ENCODE assay signal across 9 mouse cellular contexts in genomic region chr17:83732801-83733200, GRCm38 (mm10). TPM values are rescaled to one million over a fixed set of nuclear protein-coding genes. Genes with fewer than 3 reads are reported as not detected.
DNase-seq lines count a peak whose midpoint lies in the region; ATAC-seq lines count a peak whose summit lies in the region.
"Had no signal": no experiment of that assay in that cellular context is flagged by ENCODE, and none has a peak within 500 bp of the region (broad histone marks: within the 10 kb centered on the region; RNA-seq: fewer than 3 reads in every experiment).

No protein-coding gene starts in this region.

- peak; percentile 28 to 39 for DNase-seq in right cerebral cortex, adult 2 months (ENCODE audit: low spot score in 2 of 2)
- no peak for DNase-seq in right cerebral cortex, postnatal 4 days
- peak; percentile 71 for DNase-seq in adipocyte (ENCODE audit: low spot score)
- peak; percentile 56 to 59 for DNase-seq in cerebellum, postnatal 36 days
- DNase-seq in heart, postnatal 14 days = peak; percentile 48 to 60
- peak; percentile 80 for DNase-seq in spleen, adult 12 weeks (ENCODE audit: low spot score)
- no peak for DNase-seq in hindbrain, embryonic 14.5 days (ENCODE audit: low spot score)

- 15% methylated on average over 5 of the region's 5 CpGs for WGBS in liver, embryonic 16.5 days (ENCODE audit: insufficient replicate concordance)
- 50% methylated on average over 5 of the region's 5 CpGs for WGBS in hindbrain, embryonic 14.5 days

- H3K27ac ChIP-seq in liver, embryonic 16.5 days (ENCODE audit: low read length) = peak overlapping the region; percentile 87
- H3K27ac ChIP-seq in hindbrain, embryonic 14.5 days = no peak overlapping the region
- H3K27ac ChIP-seq: stomach, embryonic 15.5 days had no signal

- intact Hi-C loops in heart, postnatal 14 days (cut with DNase I) = loop anchor here (5.0 kb wide), 1 partner anchor 100 kb away; the partner anchor contains the start of gene Kcng3

- H3K9ac ChIP-seq in liver, embryonic 16.5 days (ENCODE audit: low read depth, low read length) = peak overlapping the region; percentile 57; the same call in 1 of the 2 replicates
- no peak overlapping the region for H3K9ac ChIP-seq in hindbrain, embryonic 14.5 days
- H3K9ac ChIP-seq: stomach, embryonic 15.5 days had no signal

- no peaks in the 10 kb centered on the region for H3K36me3 ChIP-seq in liver, embryonic 16.5 days (ENCODE audit: control insufficient read depth, insufficient read depth)
- no peaks in the 10 kb centered on the region for H3K36me3 ChIP-seq in hindbrain, embryonic 14.5 days (replicated peaks; ENCODE audit: control insufficient read depth, insufficient read depth)
- H3K36me3 ChIP-seq: stomach, embryonic 15.5 days had no signal

- peaks cover 46% of the 10 kb centered on the region for H3K4me1 ChIP-seq in liver, embryonic 16.5 days (ENCODE audit: control insufficient read depth, low read depth, low read length)
- no peaks in the 10 kb centered on the region for H3K4me1 ChIP-seq in hindbrain, embryonic 14.5 days (replicated peaks; ENCODE audit: control insufficient read depth, insufficient read depth, low read length)

- H3K9me3 ChIP-seq in liver, embryonic 16.5 days (replicated peaks; ENCODE audit: control insufficient read depth, low read length) = no peaks in the 10 kb centered on the region
- H3K9me3 ChIP-seq in hindbrain, embryonic 14.5 days (ENCODE audit: control insufficient read depth, low read length) = no peaks in the 10 kb centered on the region
- H3K9me3 ChIP-seq: stomach, embryonic 15.5 days had no signal

- peak; percentile 36 for ATAC-seq in liver, embryonic 16.5 days (ENCODE audit: low read depth)
- ATAC-seq in hindbrain, embryonic 14.5 days (ENCODE audit: low FRiP score) = no peak

- peak overlapping the region; percentile 71; the same call in 1 of the 2 replicates for H3K4me2 ChIP-seq in liver, embryonic 16.5 days (ENCODE audit: low read depth, low read length)
- H3K4me2 ChIP-seq in hindbrain, embryonic 14.5 days (replicated peaks) = no peak overlapping the region
- H3K4me2 ChIP-seq: stomach, embryonic 15.5 days had no signal

- H3K27me3 ChIP-seq in liver, embryonic 16.5 days (ENCODE audit: control insufficient read depth, insufficient read depth, low read depth, low read length) = no peaks in the 10 kb centered on the region
- H3K27me3 ChIP-seq in hindbrain, embryonic 14.5 days (ENCODE audit: control insufficient read depth, insufficient read depth, low read length) = no peaks in the 10 kb centered on the region
- H3K27me3 ChIP-seq: stomach, embryonic 15.5 days had no signal

- H3K4me3 ChIP-seq in liver, embryonic 16.5 days (ENCODE audit: low read depth, low read length) = no peak overlapping the region; the same call in 1 of the 2 replicates
- H3K4me3 ChIP-seq in hindbrain, embryonic 14.5 days (replicated peaks; ENCODE audit: low read length) = no peak overlapping the region
- H3K4me3 ChIP-seq: stomach, embryonic 15.5 days had no signal

RNA-seq across cellular contexts. Expression of gene Mta3, which starts 26.8 kb away (rescaled TPM):
- total RNA-seq in heart, postnatal 14 days (2021) = 10 to 100 TPM; 25.7 to 27.0 TPM
- polyA plus RNA-seq in liver, embryonic 16.5 days (2015; fragmentation: Nextera tagmentation; extraction: Ambion mirVana) = 35.3 and 35.6 TPM in 2 replicates
- polyA plus RNA-seq in hindbrain, embryonic 14.5 days (2014; fragmentation: Nextera tagmentation; extraction: Ambion mirVana) = 34.3 and 34.8 TPM in 2 replicates

Comparison
In these comparisons a context has a peak if more than half of its experiments do, and no peak if none do; other contexts are left out.
1. DNase-seq: peak in right cerebral cortex, adult 2 months (2 of 2), adipocyte (single experiment), cerebellum, postnatal 36 days (2 of 2), heart, postnatal 14 days (2 of 2) and spleen, adult 12 weeks (single experiment); none in right cerebral cortex, postnatal 4 days (single experiment) and hindbrain, embryonic 14.5 days (single experiment).